Mouse (Mus musculus): ENCODE measurements around the gene Fez2.

Gene Fez2

DNA sequence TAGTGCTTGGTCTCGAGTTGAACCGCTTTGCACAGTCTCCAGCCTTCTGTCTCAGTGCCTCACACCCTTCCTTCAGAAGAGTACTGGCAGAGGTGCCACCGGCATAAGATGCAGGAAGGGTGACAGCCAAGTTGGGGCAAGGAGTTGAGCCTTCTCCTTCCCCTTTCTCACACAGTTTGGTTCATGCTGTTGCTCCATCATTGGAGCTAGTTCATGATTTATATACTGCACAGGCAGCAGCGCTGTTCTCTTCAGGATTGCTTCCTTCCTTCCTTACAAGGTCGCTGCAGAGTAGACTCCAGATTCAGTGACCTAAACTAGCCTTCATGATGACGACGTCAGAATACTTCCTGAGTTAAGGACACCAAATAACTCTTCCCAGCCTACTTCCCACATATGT is 51.9 kb downstream of the Fez2 start:
- no peak for DNase-seq (ENCODE audit: low read depth)

DNA sequence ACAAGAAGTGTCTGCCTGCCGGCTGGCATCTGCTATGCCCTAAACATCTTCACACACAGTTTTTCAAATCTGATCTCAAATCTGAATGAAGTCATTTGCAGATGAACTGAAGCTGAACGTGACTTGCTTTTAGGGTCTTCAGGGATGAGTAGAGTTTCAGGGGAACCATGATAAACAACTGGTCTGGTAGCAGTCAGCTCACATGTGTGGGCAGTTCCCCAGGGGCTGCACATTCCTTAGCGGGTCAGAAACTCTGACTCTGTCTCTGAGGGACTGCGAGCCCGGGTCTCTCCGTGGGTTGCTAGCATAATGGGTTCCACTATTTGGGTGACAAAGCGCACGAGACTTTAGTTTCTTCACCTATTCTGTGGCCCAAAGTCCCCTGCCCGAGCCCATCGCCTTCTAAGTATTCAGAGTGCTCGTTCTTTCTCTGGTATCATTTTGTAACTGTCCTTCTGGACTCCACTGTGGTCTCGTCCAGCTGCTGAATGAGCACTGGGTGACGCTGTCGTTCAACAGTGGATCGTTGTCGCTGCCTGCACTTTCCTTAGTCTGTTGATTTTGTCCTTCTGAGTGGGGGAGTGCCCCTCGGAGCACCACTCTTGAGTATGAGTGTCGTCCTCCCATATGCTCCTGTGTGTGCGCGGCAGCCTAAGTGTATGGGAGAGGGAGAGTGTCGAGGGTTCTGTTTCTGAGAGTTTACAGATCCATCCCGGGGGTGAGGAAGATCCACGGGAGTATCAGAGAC is 53.2 kb downstream of the Fez2 start:
- DNase-seq (ENCODE audit: low read depth), result no peak

DNA sequence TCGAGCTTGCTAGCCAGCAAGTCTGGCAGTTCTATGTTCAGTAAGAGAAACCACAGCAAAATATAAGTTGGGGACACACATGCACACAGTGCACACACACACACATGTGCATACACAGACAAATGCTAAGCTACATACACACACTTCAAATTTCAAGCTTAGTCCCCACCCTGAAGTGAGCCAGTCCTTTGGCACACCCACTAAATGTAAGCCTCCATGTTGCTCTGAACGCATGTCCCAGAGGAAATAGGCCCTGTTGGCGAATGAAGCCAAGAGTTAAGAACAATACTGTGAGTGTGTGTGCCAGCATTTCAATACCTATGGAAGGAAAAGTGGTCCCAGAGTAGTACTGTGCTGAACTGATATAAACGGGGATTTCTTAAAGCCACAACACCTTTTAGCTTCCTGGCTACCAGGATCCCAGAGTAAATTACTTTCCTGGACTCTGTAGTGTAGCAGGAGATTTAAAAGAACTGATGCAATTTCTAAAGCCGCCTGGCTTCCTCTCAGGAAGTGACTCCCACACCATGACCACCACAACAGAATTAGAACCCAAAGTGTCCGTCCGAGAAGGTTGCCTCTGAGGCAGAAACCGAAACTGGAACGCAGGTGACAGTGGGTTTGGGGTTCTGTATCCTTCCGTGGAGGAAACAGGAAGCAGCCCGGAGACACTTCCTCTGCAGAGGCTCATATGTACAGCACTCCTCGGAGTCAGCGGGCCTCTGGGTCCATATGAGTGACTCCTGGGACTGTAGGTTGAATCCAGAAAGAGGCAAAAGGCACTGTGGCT is 55.8 kb downstream of the Fez2 start:
- DNase-seq (ENCODE audit: low read depth), result peak; percentile 86

DNA sequence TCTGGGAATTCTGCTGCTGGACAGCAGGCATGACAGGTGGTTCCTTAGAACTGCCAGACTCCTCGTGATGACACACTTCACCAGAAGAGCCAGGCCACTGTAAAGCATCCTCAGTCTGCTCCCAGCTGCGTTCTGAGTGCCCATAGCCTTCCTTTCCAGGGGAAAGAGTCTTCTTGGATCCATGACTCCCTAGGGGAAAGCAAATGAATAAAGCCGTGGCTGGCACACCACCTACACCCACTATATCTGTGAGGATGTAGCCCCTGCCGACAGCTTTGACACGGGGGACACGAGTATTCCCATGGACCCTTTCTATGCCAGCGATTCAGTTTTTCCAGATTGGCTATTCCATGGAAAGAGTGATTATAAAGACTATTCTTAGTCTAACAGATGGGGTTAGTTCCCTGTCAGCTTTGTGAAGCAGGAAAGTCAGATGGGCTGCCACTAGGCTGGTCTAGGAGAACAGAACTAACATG is 59.7 kb downstream of the Fez2 start:
- no peak for DNase-seq (ENCODE audit: low read depth)

DNA sequence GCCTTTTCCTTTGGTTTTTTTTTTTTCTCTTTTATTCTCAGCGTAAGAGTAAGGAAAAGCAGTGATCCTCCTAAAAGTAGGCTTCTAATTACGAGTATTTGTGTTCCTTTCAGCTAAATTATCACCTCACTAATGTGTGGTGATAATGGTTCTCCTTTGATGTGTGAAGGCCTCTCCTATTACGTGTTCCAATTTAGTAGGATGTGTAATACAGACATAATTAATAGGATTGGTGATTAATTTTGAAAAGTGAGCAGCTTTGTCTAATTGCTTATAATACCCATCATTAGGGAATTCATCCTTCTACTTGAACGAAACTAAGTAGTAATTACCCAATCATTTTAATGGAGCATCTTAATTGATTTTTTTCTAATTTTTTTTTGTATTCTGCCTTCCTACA is 60.2 kb downstream of the Fez2 start:
- DNase-seq (ENCODE audit: low read depth), result no peak

DNA sequence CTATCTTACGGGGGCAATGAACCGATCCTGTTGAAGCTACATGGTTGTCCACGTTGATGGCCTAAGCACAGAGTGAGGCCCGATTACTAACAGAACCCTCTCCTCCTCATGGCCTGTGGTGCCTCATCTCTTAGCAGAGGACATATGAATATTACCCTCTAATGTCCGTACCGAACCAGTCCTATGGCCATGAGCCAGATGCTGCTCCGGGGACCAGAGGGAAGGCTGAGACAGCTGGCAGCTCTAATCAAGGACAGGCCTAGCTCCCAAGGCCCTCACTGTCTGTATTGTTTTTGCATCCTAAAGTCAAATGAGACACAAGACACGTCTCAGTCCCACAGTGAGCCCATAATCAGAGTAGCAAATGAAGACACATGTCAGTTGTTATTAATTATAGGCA is 62.3 kb downstream of the Fez2 start:
- no peak for DNase-seq (ENCODE audit: low read depth)

DNA sequence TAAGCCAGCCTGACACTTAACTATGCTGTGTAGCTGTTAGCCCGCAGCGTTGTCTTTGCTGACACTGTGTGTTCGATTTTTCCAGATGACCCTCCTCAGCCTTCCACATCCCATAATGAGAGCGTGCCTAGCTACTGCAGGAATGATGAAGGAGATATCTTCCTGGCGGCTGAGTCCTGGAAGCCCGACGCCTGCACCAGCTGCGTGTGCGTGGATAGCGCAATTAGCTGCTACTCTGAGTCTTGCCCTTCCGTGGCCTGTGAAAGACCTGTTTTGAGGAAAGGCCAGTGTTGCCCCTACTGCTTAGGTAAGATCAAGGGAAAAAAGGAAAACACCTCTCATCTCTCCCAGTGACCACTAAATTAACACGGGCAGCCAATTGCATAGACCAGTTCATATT is 63.1 kb downstream of the Fez2 start:
- DNase-seq (ENCODE audit: low read depth), result no peak

DNA sequence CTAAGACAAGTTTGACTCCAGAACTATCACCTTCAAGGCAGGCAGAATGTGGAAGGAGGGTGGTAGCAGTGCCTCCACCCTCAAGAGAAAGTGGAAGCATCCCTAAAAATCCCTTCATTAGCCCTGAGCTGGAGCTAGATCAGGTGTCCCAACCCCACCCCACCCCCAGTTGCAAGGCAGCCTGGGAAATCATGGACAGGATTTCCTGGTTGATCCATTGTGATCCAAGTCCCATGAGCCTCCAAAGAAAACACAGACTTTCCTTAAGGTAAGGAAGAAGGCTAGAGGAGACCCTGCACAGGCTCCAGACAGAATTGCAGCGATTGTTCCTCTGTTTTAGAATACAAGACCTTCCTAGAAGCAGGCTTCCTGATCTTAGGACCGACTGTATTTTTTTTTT is 63.5 kb downstream of the Fez2 start:
- no peak for DNase-seq (ENCODE audit: low read depth)

DNA sequence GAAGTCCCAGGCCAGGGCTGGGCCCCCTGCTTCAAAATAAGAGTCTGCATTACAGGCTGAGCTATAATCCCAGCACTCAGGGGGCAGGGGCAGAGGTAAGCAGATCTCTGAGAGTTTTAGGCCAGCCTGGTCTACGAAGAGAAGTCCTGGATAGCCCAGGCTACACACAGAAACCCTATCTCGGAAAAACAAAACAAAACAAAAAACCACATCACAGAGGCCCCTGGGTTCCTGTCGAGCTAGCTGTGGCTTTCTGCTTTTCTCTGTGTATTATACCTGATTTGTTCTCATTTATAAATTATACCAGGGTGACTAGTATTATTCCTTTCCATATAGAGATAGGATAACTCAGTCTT is 65.5 kb downstream of the Fez2 start:
- no peak for DNase-seq (ENCODE audit: low read depth)

DNA sequence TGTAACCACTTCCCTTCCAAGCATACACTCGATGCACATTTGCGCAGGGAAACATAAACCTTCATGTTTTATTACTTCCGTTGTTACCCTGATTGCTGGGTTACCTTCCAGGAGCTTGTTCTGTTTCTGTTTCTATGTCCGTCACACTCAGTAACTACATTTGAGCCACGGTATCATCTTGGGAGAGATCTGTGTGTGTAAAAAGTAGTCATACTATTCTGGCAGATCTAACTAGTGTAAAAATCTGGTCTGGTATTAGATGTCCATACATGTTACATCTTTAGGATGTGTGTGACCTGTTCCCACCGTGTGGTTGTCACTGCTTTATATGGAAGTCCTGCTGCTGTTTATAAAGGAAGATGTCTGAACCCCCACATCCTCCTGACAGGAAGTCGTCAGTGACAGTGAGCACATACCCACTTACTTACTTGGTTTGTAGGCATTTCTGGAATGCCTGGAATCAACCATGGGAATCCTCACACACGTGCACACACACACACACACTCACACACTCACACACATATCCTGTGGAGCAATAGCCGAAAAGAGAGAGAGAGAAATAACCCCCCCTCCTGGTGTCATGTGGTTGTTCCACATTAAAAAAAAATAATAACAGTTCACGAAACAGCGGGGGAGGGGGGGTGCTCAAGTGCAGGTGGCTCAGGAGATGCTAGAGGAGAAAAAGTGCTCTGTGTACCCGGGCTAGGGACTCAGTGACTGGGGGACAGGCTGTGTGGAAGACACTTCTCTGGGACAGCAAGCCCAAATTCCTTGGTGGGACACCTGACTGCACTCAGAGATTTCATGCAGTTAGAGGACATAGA is 66.1 kb downstream of the Fez2 start:
- DNase-seq (ENCODE audit: low read depth), result no peak

DNA sequence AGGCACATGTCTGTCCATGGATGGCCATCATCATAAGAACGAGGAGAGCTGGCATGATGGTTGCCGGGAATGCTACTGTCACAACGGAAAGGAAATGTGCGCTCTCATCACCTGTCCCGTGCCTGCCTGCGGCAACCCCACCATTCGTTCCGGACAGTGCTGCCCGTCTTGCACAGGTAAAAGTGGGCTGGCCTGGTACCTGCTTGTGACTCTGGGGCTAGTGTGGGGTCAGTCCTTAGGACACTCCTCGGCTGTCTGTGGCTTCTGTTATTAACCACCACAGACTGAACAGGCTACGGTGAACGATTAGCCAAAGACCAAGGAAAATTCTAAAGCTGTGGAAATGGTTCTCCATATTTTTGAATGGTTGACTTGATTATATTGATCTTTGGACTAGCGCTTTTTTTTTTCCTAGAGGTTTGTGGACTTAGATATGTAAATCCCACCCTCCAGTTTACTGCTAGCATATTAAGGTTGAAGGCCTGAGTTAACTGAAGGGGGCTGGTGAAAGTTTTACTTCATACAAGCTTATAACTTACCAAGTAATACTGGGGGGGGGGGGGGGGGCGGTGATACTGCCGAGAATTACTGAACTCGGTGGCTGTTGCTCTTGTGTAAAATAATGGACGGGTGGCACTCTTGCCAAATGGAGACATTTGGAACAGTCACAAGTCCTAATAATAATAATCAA is 70.7 kb downstream of the Fez2 start:
- DNase-seq (ENCODE audit: low read depth), result no peak

DNA sequence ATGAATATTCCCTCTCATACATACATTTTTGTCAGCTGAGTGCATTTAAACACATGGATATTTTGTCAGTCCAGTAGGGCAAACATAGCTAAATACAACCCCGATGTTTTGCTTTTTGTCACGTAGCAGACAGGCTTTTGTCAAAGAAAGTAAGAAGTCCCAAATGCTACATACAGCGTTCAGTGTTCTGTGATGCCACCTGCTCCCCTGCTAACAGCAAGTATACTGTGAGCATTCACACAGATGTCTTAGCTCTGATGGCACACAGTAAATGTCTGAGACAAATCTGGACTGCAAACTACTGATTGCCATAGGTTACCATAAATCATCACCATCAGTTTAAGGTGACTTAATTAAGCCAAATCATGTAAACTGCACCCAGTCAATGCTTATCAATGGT is 74.3 kb downstream of the Fez2 start:
- DNase-seq (ENCODE audit: low read depth), result no peak

DNA sequence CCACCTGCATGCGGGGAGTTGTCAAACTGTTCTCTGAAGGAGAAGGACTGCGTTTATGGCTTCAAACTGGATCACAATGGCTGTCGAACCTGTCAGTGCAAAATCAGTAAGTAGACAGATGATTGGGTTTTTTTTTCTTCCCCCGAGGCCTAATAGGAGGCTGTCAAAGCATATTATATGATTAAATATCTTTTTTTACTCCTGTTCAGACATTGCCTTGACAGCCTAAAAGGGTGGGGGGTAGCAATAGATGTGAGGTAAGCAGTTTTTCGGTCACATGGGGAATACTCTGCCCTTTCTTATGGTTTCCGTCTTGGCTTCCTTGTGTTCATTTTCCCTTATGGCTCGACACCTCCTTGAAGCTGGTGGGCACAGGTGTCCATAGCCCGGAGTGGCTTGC is 82.7 kb downstream of the Fez2 start:
- DNase-seq (ENCODE audit: low read depth), result no peak

DNA sequence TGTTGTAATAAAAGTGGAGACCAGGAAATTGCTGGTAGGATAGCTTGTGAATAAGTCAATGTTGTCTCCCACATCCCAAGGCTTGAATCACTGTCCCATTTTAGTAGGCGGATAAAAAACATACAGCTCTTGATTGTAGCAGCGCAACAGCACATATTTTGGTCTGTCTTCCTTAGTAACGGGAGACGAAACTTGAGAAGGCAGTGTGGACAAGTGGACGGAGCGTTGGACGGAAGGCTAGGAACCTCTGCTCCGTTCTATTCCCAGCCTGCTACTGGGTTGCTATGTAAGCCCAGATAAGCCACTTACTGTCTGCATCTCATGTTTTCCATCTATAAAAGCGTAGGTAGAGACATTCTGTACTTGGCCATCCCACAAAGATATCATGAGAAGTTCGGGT is 84.7 kb downstream of the Fez2 start:
- no peak for DNase-seq (ENCODE audit: low read depth)

DNA sequence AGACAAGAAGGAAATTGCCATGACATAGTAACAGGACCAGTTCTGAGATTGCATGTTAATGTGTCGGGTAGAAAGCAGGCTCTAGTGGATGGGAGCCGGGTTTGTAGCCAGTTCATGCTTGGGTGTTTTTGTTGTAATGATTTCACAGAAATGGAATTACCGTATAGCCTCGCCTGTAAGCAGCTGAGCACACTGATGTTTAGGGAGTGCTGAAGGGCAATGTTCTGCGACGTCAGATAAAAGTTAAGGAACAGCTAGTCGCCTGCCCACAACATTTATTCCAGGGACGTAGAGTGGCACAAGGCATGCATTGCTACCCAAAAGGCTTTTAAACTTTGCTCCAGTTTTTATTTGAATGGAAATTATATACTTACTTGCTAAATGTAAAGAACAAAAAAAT is 86.5 kb downstream of the Fez2 start:
- DNase-seq (ENCODE audit: low read depth), result no peak

DNA sequence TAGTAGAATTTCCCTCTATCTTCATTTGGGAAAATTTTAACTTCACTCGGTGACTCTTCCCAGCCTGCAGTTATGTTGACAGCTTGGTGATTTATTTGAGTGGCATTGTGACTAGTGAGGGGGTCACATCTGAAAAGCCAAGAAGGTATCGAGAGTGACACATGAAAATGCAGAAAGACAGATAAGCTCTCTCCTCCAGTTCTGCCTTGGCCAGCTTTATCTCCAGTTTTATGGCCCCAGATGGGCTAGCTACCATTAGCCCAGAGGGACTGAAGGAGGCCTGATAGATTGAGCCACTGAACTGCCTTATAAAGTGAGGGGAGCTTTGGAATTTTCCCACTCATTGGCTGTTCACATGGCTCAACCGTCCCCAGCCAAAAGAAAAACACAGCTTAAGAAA is 89.7 kb downstream of the Fez2 start:
- DNase-seq (ENCODE audit: low read depth), result no peak

DNA sequence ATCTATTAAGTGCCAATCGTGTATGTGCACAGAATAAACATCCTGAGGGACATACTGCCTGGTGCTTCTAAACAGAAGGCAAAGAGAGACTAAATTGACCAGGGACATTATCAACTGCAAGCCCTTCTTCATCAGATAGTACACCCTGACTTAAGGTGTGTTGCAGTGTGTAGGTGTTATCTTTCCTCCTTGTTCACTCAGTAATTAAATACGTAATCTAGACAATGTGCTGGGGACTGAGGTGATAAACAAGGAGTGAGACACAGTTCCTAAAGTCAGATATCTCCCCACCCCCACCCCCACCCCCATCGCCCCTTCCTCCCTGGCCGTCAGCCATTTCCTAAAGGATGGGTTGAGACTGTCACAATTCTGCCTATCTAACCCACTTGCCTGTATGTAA is 90.8 kb downstream of the Fez2 start:
- no peak for DNase-seq (ENCODE audit: low read depth)

DNA sequence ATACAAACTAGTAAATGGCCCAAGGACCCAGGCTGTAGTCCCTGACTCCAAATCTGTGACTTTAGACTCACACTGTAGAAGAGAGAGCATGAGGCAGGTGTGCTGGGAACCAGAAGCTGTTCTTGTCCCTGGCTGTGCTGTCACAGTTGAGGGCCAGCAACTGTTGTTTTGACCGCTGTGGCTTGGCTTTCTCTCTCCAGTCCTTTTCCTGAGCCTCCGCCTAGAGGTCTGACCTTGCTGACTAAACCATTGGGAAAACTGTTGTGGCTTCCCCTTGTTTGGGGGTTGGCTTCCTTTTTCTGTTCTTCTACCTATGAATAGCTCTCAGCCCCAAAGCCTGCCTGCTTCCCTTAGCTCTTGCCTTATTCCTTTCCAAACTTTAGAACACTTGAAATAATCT is 91.6 kb downstream of the Fez2 start:
- peak; percentile 30 for DNase-seq (ENCODE audit: low read depth)

DNA sequence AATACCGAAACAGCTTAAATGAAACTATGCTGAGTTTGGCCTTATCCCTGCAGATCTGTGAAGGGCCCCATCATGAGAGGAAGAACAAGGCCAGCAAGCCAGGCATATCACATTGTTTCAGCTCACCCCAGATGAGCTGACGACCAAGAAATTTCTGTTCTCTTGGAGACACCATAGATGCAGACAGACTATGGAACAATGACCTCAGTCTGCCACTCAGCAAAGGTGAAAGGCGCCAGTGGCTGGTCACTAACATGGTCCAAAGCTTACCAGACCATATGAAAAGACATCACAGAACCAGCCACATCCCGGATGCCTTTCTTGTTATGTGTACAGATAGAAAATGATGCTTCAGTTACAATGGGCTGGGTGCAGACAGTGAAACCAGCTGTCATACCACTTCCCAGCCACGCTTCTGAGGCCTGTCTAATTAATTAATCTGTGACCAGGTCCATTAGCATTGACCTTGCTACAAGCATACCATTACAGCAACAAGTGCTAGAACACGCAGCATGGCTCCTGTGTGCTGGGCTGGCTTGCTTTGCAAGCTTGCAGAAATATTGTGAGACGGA is 92.1 kb downstream of the Fez2 start:
- DNase-seq (ENCODE audit: low read depth), result no peak

DNA sequence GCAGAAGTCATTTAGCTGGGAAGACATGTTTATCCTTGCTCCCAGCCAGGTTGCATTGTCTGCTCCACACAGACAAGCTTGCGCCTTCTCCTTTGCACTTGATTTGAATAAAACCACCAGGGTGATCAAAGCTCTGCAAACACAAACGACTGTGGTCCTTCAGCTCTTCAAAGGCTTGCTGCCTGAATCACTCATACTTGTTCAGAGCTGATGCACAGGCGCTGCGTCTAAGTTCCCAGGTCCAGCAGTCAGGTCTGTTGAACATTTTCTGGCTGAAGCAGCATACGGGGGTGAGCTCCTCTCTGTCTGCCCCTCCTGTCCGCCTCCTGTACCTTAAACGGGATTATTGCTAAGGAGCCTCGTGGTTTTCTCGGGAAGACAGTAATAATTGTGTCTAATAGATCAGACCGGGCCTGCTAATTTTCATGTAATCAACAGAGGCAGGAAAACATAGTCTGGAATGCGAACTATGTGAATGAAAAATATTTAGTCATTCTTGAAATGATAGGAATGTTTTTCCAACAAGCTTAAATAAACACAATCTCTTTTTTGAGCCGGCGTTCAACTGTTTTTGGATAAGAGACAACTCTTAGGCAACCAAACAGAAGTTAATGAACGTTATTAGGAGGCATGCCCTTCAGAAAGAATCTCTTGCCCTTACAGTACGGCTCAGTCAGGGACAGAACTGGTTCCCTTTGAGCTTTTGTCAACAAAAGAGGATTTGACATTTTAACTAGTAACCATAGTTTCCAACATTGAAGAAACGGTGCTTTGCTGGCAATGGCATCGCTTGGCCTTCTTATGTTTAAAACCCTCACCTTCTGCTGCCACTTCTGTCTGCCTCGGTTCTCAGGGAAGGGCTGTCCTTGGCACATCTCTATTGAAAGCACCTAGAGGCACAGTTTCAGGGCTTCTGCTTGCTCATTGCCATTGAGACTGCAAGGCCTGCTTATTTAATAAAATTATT is 95.3 kb downstream of the Fez2 start:
- DNase-seq (ENCODE audit: low read depth), result no peak

All from 416B (cell line).